Mouse (Mus musculus): ENCODE measurements around the gene Myo9b. TPM values are rescaled to one million over a fixed set of nuclear protein-coding genes. Genes with fewer than 3 reads are reported as not detected.

Gene Myo9b
- polyA plus RNA-seq, 1 experiment from 2014 or later = 28.3 TPM

GRCm38 (mm10) chr8:71381421-71381970 is 109.0 kb downstream of the Myo9b start, which contains the start of gene Nr2f6:
TSS of gene Nr2f6 (minus strand) at chr8:71381960.
- under 1% methylated on average over 58 of the region's 89 CpGs for WGBS

GRCm38 (mm10) chr8:71381971-71382961 is 109.8 kb downstream of the Myo9b start:
- Histone ChIP-seq H3K36me3 (replicated peaks) (peaks cover 6% of the 10 kb centered on the region), H3K4me1 (peaks cover 52% of the 10 kb centered on the region), H3K9me3 (no peaks in the 10 kb centered on the region), H3K27me3 (peaks cover 24% of the 10 kb centered on the region), H3K27ac (peak overlapping the region; percentile 89), H3K4me2 (peak overlapping the region; percentile 98), H3K9ac (peak overlapping the region; percentile 80), H3K4me3 (replicated peaks) (peak overlapping the region; percentile 75)
- WGBS = 2% methylated on average over 46 of the region's 80 CpGs
- peak; percentile 85 for ATAC-seq (ENCODE audit: low FRiP score)

More at GRCm38 (mm10) chr8:71381421-71381970, 109.0 kb downstream of the Myo9b start, which contains the start of gene Nr2f6:
- H3K9ac ChIP-seq = peak within 1 kb of the TSS; percentile 80
- peaks cover 32% of the 10 kb centered on the region for H3K27me3 ChIP-seq
- peak within 1 kb of the TSS; percentile 75 for H3K4me3 ChIP-seq (replicated peaks)
- peaks cover 58% of the 10 kb centered on the region for H3K4me1 ChIP-seq
- peak within 1 kb of the TSS; percentile 89 for H3K27ac ChIP-seq
- H3K9me3 ChIP-seq = no peaks in the 10 kb centered on the region
- ATAC-seq (ENCODE audit: low FRiP score) = peak; percentile 30
- peaks cover 6% of the 10 kb centered on the region for H3K36me3 ChIP-seq (replicated peaks)
- peak within 1 kb of the TSS; percentile 98 for H3K4me2 ChIP-seq

- no peak overlapping the region for H3K4me2 ChIP-seq
- H3K36me3 ChIP-seq (replicated peaks) = no peaks in the 10 kb centered on the region
- no peak overlapping the region for H3K4me3 ChIP-seq (replicated peaks)
- ATAC-seq (ENCODE audit: low FRiP score) = no peak
- H3K4me1 ChIP-seq = peaks cover 48% of the 10 kb centered on the region
- H3K27me3 ChIP-seq = peaks cover 15% of the 10 kb centered on the region
- no peaks in the 10 kb centered on the region for H3K9me3 ChIP-seq
- H3K9ac ChIP-seq = no peak overlapping the region
- WGBS = 14% methylated on average over 12 of the region's 12 CpGs
- peak overlapping the region; percentile 89; the same call in 1 of the 2 replicates for H3K27ac ChIP-seq
Observed at GRCm38 (mm10) chr8:71383396-71383795, 110.9 kb downstream of the Myo9b start.

GRCm38 (mm10) chr8:71383860-71384259 is 111.3 kb downstream of the Myo9b start:
- no peaks in the 10 kb centered on the region for H3K36me3 ChIP-seq (replicated peaks)
- 62% methylated on average over 3 of the region's 3 CpGs for WGBS
- H3K4me2 ChIP-seq = no peak overlapping the region
- no peaks in the 10 kb centered on the region for H3K9me3 ChIP-seq
- H3K9ac ChIP-seq = no peak overlapping the region
- H3K4me3 ChIP-seq (replicated peaks) = no peak overlapping the region
- H3K27ac ChIP-seq = no peak overlapping the region
- peaks cover 15% of the 10 kb centered on the region for H3K27me3 ChIP-seq
- no peak for ATAC-seq (ENCODE audit: low FRiP score)
- H3K4me1 ChIP-seq = peaks cover 44% of the 10 kb centered on the region

- no peak for ATAC-seq (ENCODE audit: low FRiP score)
Observed at GRCm38 (mm10) chr8:71385212-71385835, 112.8 kb downstream of the Myo9b start.

GRCm38 (mm10) chr8:71388267-71388666 is 115.8 kb downstream of the Myo9b start:
- Histone ChIP-seq H3K9me3 (no peaks in the 10 kb centered on the region), H3K4me1 (peaks cover 5% of the 10 kb centered on the region), H3K9ac (no peak overlapping the region), H3K4me2 (no peak overlapping the region), H3K27ac (no peak overlapping the region), H3K27me3 (no peaks in the 10 kb centered on the region), H3K4me3 (replicated peaks) (no peak overlapping the region), H3K36me3 (replicated peaks) (no peaks in the 10 kb centered on the region)
- 94% methylated on average over 1 of the region's 1 CpGs for WGBS
- no peak for ATAC-seq (ENCODE audit: low FRiP score)

More at GRCm38 (mm10) chr8:71385212-71385835, 112.8 kb downstream of the Myo9b start:
- Histone ChIP-seq H3K27me3 (peaks cover 6% of the 10 kb centered on the region; the same call in 1 of the 2 replicates), H3K27ac (no peak overlapping the region), H3K4me2 (no peak overlapping the region), H3K9me3 (no peaks in the 10 kb centered on the region), H3K4me3 (replicated peaks) (no peak overlapping the region), H3K9ac (no peak overlapping the region), H3K4me1 (peaks cover 29% of the 10 kb centered on the region), H3K36me3 (replicated peaks) (no peaks in the 10 kb centered on the region)
- 74% methylated on average over 12 of the region's 12 CpGs for WGBS

- peaks cover 5% of the 10 kb centered on the region for H3K4me1 ChIP-seq
- H3K27me3 ChIP-seq = peaks cover 8% of the 10 kb centered on the region; the same call in 1 of the 2 replicates
- ATAC-seq (ENCODE audit: low FRiP score) = no peak
- H3K4me2 ChIP-seq = no peak overlapping the region
- H3K9ac ChIP-seq = no peak overlapping the region
- H3K4me3 ChIP-seq (replicated peaks) = no peak overlapping the region
- WGBS = 98% methylated on average over 2 of the region's 2 CpGs
- H3K36me3 ChIP-seq (replicated peaks) = no peaks in the 10 kb centered on the region
- H3K9me3 ChIP-seq = no peaks in the 10 kb centered on the region
- no peak overlapping the region for H3K27ac ChIP-seq
Observed at GRCm38 (mm10) chr8:71391696-71392095, 119.2 kb downstream of the Myo9b start.

GRCm38 (mm10) chr8:71392391-71392790 is 119.9 kb downstream of the Myo9b start:
- H3K36me3 ChIP-seq (replicated peaks) = no peaks in the 10 kb centered on the region
- H3K9me3 ChIP-seq = no peaks in the 10 kb centered on the region
- peaks cover 9% of the 10 kb centered on the region for H3K4me1 ChIP-seq
- H3K9ac ChIP-seq = no peak overlapping the region
- 70% methylated on average over 5 of the region's 5 CpGs for WGBS
- ATAC-seq (ENCODE audit: low FRiP score) = no peak
- H3K27me3 ChIP-seq = peaks cover 8% of the 10 kb centered on the region; the same call in 1 of the 2 replicates
- no peak overlapping the region for H3K27ac ChIP-seq
- H3K4me2 ChIP-seq = no peak overlapping the region
- H3K4me3 ChIP-seq (replicated peaks) = no peak overlapping the region

GRCm38 (mm10) chr8:71392871-71393270 is 120.4 kb downstream of the Myo9b start:
- no peak overlapping the region for H3K4me3 ChIP-seq (replicated peaks)
- H3K27ac ChIP-seq = no peak overlapping the region
- H3K27me3 ChIP-seq = peaks cover 8% of the 10 kb centered on the region; the same call in 1 of the 2 replicates
- no peak overlapping the region for H3K9ac ChIP-seq
- H3K36me3 ChIP-seq (replicated peaks) = no peaks in the 10 kb centered on the region
- no peak for ATAC-seq (ENCODE audit: low FRiP score)
- no peaks in the 10 kb centered on the region for H3K9me3 ChIP-seq
- WGBS = 10% methylated on average over 3 of the region's 3 CpGs
- H3K4me2 ChIP-seq = peak overlapping the region; percentile 30
- H3K4me1 ChIP-seq = peaks cover 14% of the 10 kb centered on the region

GRCm38 (mm10) chr8:71394481-71394880 is 122.0 kb downstream of the Myo9b start:
- H3K36me3 ChIP-seq (replicated peaks) = peaks cover 12% of the 10 kb centered on the region
- ATAC-seq (ENCODE audit: low FRiP score) = no peak

GRCm38 (mm10) chr8:71395071-71395470 is 122.6 kb downstream of the Myo9b start:
- Histone ChIP-seq H3K9ac (no peak overlapping the region), H3K27me3 (peaks cover 8% of the 10 kb centered on the region; the same call in 1 of the 2 replicates), H3K4me2 (no peak overlapping the region), H3K27ac (no peak overlapping the region), H3K9me3 (no peaks in the 10 kb centered on the region), H3K36me3 (replicated peaks) (peaks cover 17% of the 10 kb centered on the region), H3K4me1 (peaks cover 14% of the 10 kb centered on the region), H3K4me3 (replicated peaks) (no peak overlapping the region)
- WGBS = 87% methylated on average over 10 of the region's 10 CpGs
- ATAC-seq (ENCODE audit: low FRiP score) = no peak

More at GRCm38 (mm10) chr8:71394481-71394880, 122.0 kb downstream of the Myo9b start:
- Histone ChIP-seq H3K27ac (no peak overlapping the region), H3K9me3 (no peaks in the 10 kb centered on the region), H3K4me2 (no peak overlapping the region), H3K27me3 (peaks cover 8% of the 10 kb centered on the region; the same call in 1 of the 2 replicates), H3K9ac (no peak overlapping the region), H3K4me1 (peaks cover 14% of the 10 kb centered on the region), H3K4me3 (replicated peaks) (no peak overlapping the region)
- 85% methylated on average over 7 of the region's 7 CpGs for WGBS

- H3K27me3 ChIP-seq = peaks cover 8% of the 10 kb centered on the region; the same call in 1 of the 2 replicates
- peaks cover 14% of the 10 kb centered on the region for H3K4me1 ChIP-seq
- no peak within 1 kb of the TSS for H3K9ac ChIP-seq
- peak within 1 kb of the TSS; percentile 78 for H3K4me3 ChIP-seq (replicated peaks)
- no peaks in the 10 kb centered on the region for H3K9me3 ChIP-seq
- ATAC-seq (ENCODE audit: low FRiP score) = no peak
- H3K36me3 ChIP-seq (replicated peaks) = peaks cover 23% of the 10 kb centered on the region
- H3K4me2 ChIP-seq = peak within 1 kb of the TSS; percentile 69
- H3K27ac ChIP-seq = peak within 1 kb of the TSS; percentile 51
- WGBS = 92% methylated on average over 9 of the region's 9 CpGs
Observed at GRCm38 (mm10) chr8:71395629-71396028, 123.1 kb downstream of the Myo9b start, which contains the start of gene Ushbp1. TSS of gene Ushbp1 (minus strand) at chr8:71395802.

Data from forebrain, embryonic 12.5 days (tissue).